Mouse (Mus musculus): ENCODE measurements around the gene Wdr34.

Wdr34 gene

GRCm38 (mm10) chr2:30032244-30032846 is 16.3 kb downstream of the Wdr34 start:
- DNase-seq (ENCODE audit: low read depth, low spot score) = no peak

- DNase-seq (ENCODE audit: low read depth, low spot score) = no peak
These were observed 21.7 kb downstream of the Wdr34 start for GRCm38 (mm10) chr2:30026997-30027396.

DNA sequence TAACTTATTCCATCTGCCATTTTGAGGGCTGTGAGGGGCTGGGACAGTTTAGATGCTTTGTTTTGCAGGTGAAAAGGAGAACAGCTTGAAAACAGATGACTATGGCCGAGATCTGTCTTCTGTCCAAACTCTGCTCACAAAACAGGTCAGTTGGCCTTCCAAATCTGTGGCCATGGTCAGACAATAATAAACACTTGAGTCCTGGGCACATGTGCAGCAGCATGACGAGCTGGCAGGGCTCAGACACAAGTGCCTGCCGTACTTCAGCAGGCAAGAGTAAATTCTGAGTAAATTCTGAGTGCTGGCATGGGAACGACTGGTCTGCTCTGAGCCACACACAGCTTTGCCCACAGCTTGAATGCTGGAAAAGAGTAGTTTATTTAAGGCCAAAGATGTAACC is 23.2 kb downstream of the Wdr34 start:
- no peak for DNase-seq (ENCODE audit: low read depth, low spot score)

DNA sequence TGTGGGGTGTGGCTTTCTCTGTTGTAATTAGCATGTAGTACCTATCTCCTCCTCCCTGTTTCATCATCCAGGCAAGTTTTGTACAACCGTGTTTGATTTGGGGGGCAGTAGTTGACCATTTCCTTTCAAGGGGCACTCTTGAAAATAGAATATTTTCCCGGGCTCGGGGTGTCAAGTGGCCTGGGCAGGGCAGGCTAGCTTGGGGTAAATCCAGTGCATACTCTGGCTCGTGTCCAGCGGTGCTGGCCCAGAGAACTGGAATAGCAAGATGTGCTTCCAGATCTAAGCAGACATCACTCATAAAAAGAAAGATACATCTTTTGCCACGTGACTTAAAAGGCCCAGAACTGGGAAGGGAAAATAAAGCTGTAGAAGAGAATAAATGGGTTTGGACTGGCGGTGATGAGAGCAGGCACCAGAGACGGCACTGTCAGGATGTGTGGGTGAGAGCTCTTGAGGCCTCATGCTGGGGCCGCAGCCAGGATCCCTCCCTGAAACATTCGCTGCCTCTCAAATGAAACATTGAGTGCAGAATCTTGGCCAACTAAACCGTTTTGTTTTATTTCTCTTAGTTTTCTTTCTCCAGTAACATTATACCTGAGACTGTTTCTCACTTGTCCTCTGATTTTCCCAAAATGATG is 34.2 kb downstream of the Wdr34 start:
- DNase-seq (ENCODE audit: low read depth, low spot score) = no peak

DNA sequence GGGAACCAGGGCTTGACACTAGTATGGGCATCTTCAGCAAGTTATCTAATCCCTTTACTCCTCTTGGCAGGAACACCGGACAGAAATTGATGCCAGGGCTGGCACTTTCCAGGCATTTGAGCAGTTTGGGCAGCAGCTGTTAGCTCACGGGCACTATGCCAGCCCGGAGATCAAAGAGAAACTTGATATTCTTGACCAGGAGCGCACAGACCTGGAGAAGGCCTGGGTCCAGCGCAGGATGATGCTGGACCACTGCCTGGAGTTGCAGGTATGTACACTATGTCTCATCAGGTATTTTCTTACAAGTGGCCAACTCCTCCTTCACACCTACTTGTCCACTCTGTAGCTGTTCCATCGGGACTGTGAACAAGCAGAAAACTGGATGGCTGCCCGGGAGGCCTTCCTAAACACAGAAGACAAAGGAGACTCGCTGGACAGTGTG is 37.8 kb downstream of the Wdr34 start:
- DNase-seq (ENCODE audit: low read depth, low spot score) = no peak

DNA sequence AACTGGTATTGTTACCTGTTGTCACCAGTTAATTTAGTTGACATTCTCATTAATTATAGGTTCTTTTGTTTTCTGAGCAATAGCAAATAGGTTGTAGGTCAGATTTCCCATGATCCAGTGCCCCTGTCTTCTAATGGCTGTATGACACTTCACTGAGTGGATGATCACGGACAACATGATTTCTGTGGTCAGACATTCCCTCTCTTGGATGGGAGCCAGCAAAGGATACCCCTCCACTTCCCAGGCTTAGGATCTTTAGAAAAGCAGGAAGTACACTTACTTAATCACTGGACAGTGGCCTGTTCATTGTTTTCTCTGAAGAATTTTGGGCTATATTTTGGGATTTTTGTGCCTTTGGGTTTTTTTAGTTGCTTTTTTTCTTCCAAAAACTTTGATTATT is 39.6 kb downstream of the Wdr34 start:
- no peak for DNase-seq (ENCODE audit: low read depth, low spot score)

- DNase-seq (ENCODE audit: low read depth, low spot score) = no peak
These were observed 56.7 kb downstream of the Wdr34 start for GRCm38 (mm10) chr2:29991962-29992361.
